Mouse (Mus musculus): Measurements from ENCODE around the gene Pcsk5. TPM values are rescaled to one million over a fixed set of nuclear protein-coding genes. Genes with fewer than 3 reads are reported as not detected.

The Pcsk5 gene
- total RNA-seq, 4 experiments from 2014 or later, result 1.8 to 2.5 (median 2.1) TPM

DNA sequence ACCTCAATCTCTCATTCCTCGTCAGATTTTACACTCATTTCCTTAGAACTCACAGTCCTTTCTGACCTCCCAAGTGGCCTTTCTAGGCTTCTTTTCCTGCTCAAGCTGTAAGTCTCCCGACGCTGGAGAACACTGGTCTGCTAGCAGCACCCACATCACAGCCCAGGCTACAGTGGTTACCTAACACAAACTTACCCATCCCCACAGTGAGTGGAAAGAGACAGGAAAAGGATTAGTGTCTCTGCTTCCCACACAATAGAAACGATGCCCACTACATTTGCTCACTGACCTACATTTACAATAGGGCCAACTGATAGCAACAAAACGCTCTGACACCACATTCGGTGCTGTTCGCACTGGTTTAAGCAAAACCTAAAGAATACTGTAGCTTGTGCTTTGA, 24.8 kb downstream of the Pcsk5 start:
- DNase-seq (ENCODE audit: low spot score), result no peak

GRCm38 (mm10) chr19:17806626-17807025, 30.8 kb downstream of the Pcsk5 start:
- no peak for DNase-seq (ENCODE audit: low spot score)

GRCm38 (mm10) chr19:17800798-17801197, 36.6 kb downstream of the Pcsk5 start:
- DNase-seq (ENCODE audit: low spot score), result no peak

GRCm38 (mm10) chr19:17799419-17800185, 37.8 kb downstream of the Pcsk5 start:
- no peak for DNase-seq (ENCODE audit: low spot score)

DNA sequence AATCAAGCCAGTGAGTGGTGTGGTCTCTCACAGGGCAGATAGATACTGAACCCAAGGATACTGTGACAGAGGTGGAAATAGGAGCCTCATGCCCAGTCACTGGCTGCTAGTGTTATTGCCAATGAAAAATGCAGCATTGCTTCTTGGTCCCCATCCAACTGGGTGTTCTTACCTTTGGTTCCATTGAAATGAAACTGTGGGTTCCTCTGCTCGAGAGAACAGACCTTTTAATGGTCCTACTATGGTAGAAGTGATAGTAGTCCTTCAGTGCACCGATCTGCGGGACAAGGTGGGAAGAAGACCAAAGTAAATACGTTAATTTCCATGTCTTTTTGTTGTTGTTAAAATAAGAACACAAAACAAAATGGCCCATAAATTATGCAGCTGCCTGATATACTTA, 44.0 kb downstream of the Pcsk5 start:
- DNase-seq (ENCODE audit: low spot score), result no peak

- DNase-seq (ENCODE audit: low spot score), result no peak
Measured at GRCm38 (mm10) chr19:17791485-17792052, 45.9 kb downstream of the Pcsk5 start.

GRCm38 (mm10) chr19:17788617-17789317, 48.7 kb downstream of the Pcsk5 start:
- DNase-seq (ENCODE audit: low spot score), result peak; percentile 6

GRCm38 (mm10) chr19:17786744-17787143, 50.7 kb downstream of the Pcsk5 start:
- no peak for DNase-seq (ENCODE audit: low spot score)

DNA sequence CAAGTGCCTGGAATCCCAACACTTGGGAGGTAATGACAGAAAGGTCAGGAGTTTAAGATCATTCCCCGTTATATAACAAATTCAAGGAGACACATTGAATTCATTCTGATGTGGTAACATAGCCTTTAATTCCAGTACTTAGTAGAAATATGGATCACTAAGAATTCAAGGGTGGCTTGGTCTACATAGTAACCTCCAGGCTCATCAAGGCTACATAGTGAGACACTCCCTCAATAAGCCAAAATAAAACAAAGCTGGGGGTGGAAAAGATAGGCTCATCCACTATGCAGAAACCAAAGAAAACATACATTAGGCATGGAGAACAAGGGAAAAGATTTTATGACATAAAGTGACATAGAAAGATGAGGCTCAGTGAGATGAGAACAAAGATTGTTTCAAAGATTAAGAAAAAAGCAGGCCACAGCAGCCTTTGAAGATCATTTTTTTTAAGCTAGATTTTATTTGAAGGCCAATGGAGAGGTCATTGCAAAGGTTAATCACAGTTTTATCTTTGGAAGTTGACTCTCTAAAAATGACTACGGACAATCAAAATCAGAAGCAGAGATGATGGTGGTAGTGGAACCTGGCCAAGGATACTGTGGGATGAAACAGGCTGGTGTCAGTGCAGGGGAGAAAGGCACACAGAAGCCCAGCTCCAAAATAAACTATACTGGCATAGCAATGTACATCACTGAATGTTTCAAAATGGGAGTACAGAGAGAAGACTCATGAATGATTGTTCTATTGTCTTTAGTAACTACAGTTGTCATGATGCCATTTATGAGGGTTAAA, 52.8 kb downstream of the Pcsk5 start:
- DNase-seq (ENCODE audit: low spot score), result no peak

- DNase-seq (ENCODE audit: low spot score), result no peak
Measured at GRCm38 (mm10) chr19:17783231-17783630, 54.2 kb downstream of the Pcsk5 start.

DNA sequence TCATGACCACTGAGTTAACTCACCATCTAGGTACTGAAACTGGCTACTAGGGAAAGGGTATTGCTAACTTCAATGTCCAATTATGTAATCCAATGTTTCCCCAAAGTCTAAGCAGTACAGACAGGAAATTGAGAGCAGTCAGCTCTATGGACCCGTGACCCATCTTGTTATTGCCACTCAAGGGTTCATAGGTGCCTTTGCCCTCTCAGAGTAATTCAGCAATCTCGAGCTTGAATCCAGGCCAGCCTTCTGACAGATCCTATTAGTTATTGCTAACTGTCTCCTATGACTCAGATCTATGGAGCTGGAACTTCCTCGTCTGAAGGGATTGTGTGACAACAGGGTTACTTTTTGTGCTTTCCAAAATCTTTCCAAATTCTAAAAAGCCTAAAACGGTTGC, 56.1 kb downstream of the Pcsk5 start:
- no peak for DNase-seq (ENCODE audit: low spot score)

DNA sequence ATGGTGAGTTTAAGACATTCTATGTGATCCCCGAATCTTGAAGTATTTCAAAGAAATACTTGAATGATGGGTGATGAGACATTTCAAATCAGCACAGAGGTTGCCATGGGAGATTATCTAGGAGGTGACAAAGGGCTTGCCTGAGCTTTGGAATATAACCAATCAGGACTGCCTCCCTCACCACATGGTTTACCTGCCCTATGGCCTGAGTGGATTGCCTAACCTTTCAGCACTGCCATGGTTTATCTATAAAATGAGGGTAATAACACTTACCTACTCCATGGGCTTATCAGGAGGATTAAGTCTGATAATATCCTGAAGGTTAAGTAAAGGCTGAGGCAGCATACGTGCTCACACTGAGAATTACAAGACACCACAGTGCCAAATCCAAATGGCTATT, 61.5 kb downstream of the Pcsk5 start:
- DNase-seq (ENCODE audit: low spot score), result no peak

GRCm38 (mm10) chr19:17775097-17775496, 62.3 kb downstream of the Pcsk5 start:
- no peak for DNase-seq (ENCODE audit: low spot score)

DNA sequence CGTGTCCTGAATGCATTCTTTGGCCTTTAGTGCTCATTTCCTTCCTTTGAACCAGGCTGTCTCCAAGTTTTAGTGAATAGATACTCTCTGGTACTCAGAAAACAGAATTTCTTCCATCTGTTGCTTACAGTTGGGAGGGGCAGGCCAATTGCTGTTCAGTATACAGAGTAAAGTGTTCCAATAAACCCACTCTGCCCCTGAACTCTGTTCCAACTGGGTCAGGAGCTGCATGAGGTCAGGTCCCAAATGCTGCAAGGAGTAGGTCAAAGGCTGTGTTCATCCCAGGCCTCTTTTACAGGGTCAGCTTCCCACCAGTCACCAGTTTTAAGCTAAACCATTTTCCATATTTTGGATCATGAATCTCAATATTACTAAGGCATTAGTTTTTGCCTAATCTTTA, 63.4 kb downstream of the Pcsk5 start:
- DNase-seq (ENCODE audit: low spot score), result no peak

DNA sequence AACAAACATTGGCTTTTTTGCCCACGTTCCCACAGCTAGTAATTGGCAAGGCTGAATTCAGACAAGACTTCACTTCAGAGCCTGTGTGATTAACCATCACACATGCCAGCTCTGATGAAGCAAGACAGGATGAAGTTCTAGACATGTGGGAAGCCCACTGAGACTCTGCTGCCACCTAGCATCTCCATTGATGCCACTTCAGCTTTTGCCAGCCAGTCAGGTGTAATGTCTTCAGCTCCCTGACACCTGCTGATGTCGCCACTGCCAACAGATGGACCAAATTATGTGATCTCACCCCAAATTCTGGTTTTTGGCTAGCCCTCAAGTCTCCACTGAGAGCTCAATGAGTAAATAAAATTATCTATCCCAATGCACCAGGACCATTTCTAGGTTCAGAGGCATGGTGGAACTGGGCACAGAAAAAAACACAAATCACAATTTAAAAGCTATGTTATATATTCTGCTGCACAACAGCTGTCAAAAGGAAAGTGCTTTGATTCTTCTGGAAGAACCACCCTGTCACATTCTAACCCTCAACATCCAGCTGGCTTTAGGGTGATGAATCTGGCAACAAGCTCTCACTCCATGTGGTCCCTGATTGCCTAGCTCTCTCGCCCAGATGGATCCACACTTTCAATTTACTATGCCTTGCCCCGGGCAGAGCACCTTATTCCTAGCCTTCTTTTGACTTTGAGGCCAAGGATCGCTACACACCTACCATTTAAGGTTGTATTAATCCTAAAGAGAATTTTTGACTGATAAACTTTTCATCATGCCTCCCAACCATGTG, 67.6 kb downstream of the Pcsk5 start:
- DNase-seq (ENCODE audit: low spot score), result no peak

DNA sequence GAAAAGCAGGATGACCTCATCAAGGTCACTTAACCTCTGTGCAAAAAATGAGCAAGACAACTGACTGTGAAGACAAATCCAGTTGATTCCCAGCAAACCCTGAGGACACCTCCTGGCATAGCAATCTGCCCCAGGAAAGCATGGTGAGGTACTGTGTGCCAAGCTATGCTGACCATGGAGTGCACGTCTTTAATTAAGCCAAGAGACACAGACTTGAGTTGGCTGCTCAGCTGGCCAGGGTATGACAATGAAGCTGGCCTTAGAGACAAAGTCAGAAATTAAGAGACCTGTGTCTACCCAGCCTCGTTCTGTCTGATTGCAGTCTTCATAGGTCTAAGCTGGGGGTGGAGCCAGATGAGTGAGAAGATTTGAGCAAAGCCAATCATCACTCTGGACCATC, 72.4 kb downstream of the Pcsk5 start:
- DNase-seq (ENCODE audit: low spot score), result no peak

DNA sequence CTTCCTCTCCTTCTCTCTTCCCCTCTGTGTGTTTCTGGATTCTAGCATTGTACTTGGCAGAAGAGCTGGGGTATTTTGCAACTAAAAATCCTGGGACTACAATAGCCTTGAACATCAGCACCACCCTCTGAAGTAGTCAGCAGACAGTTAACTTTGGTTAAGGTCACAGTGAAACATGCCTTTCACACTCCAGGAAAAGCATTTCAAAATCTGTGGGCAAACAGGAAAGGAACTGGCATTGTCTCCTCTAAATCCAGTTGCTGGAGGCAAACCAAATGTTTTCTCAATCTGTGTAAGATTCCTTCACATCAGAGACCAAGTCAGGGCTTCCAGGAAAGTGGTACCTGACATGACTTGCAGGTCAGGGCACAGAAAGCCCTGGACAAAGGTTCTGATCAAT, 74.7 kb downstream of the Pcsk5 start:
- DNase-seq (ENCODE audit: low spot score), result no peak

- no peak for DNase-seq (ENCODE audit: low spot score)
Measured at GRCm38 (mm10) chr19:17761678-17762077, 75.8 kb downstream of the Pcsk5 start.

DNA sequence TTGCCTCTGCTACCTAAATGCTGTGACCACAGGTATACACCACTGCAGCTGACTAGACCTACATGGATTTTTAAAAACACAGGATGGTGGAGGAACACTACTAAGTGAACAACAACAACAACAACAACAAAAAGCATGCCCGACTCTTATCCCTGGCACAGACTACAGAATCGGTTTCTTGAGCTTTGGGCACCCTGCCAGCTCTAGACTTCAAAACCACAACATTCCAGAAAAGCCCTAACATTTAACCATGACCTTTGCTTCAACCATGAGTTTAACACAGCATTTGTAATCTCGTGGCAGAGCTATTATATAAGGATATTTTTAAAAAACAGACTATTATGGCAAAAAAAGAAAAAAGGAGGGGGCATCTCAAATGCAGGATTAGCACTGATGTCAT, 84.6 kb downstream of the Pcsk5 start:
- DNase-seq (ENCODE audit: low spot score), result no peak

GRCm38 (mm10) chr19:17748331-17748730, 89.1 kb downstream of the Pcsk5 start:
- DNase-seq (ENCODE audit: low spot score), result no peak

- DNase-seq (ENCODE audit: low spot score), result no peak
Measured at GRCm38 (mm10) chr19:17745380-17745779, 92.1 kb downstream of the Pcsk5 start.
